Mouse (Mus musculus) ES-E14 (cell line): ENCODE measurements around the gene Efna2.

Experiments used
- CHD2 ChIP-seq: IDR thresholded peaks from 2 replicates; pipeline ENCODE4 v1.6.1; 2014; ENCODE audit warnings: mild to moderate bottlenecking, low read depth, low read length, inconsistent platforms
- HCFC1 ChIP-seq: IDR thresholded peaks from 2 replicates; pipeline ENCODE4 v1.6.1; 2012; ENCODE audit warnings: low read length, inconsistent platforms, borderline replicate concordance; ENCODE audit not compliant: insufficient read depth
- MAFK ChIP-seq: IDR thresholded peaks from 2 replicates; pipeline ENCODE4 v1.6.1; 2014; ENCODE audit warnings: mild to moderate bottlenecking, low read depth, low read length, inconsistent platforms; ENCODE audit not compliant: insufficient read depth
- ZC3H11A ChIP-seq: IDR thresholded peaks from 2 replicates; pipeline ENCODE4 v1.6.1; 2012; ENCODE audit warnings: low read depth, mild to moderate bottlenecking, inconsistent platforms, low read length, borderline replicate concordance

GRCm38 (mm10) chr10:80164998-80165344, 14.3 kb upstream of the Efna2 start:
- TF ChIP-seq CHD2 (no peak), ZC3H11A (peak; percentile 98), HCFC1 (peak; percentile 69; the same call in 1 of the 2 replicates), MAFK (0 out of 2 replicates have a peak, but pooled peaks have one; percentile 9)
